Mouse (Mus musculus): ENCODE results near the gene Abcd4. TPM values are rescaled to one million over a fixed set of nuclear protein-coding genes. Genes with fewer than 3 reads are reported as not detected.

The Abcd4 gene
- polyA plus RNA-seq, 1 experiment, result 8.5 TPM

GRCm38 (mm10) chr12:84567576-84567975, 49.6 kb downstream of the Abcd4 start:
- no peaks in the 10 kb centered on the region for H3K79me3 ChIP-seq (ENCODE audit: low read depth)
- no peak overlapping the region for H3K4me3 ChIP-seq (ENCODE audit: insufficient read depth, poor library complexity, severe bottlenecking)
- H3K36me3 ChIP-seq (ENCODE audit: control insufficient read depth, insufficient read depth), result no peaks in the 10 kb centered on the region
- TF ChIP-seq FOSL1 (IDR thresholded peaks at IDR 0.05; ENCODE audit: insufficient read depth, low read length, poor library complexity, severe bottlenecking), result no peak
- no peak for TF ChIP-seq MAX (IDR thresholded peaks at IDR 0.05)
- no peak for TF ChIP-seq CTCF (IDR thresholded peaks at IDR 0.05; ENCODE audit: control insufficient read depth, insufficient read depth, insufficient read length)
- TF ChIP-seq USF1 (IDR thresholded peaks at IDR 0.05; ENCODE audit: low read depth), result no peak
- no peak for TF ChIP-seq MYOD1 (IDR thresholded peaks at IDR 0.05; ENCODE audit: control insufficient read depth, insufficient read length, low read depth)
- TF ChIP-seq MYOG (IDR thresholded peaks at IDR 0.05; ENCODE audit: control insufficient read depth, extremely low read depth, insufficient read length), result no peak
- no peak for TF ChIP-seq CEBPB (IDR thresholded peaks at IDR 0.05; ENCODE audit: low read depth)
- H3K27me3 ChIP-seq (ENCODE audit: control insufficient read depth, insufficient read depth, insufficient read length), result peaks cover 52% of the 10 kb centered on the region
- H3K79me2 ChIP-seq (ENCODE audit: control insufficient read depth, insufficient read depth), result no peaks in the 10 kb centered on the region
- H3ac ChIP-seq (ENCODE audit: control insufficient read depth, insufficient read length, low read depth), result no peak overlapping the region

GRCm38 (mm10) chr12:84562558-84562957, 54.7 kb downstream of the Abcd4 start:
- Histone ChIP-seq H3K79me2 (ENCODE audit: control insufficient read depth, insufficient read depth) (no peaks in the 10 kb centered on the region), H3K79me3 (ENCODE audit: low read depth) (no peaks in the 10 kb centered on the region), H3ac (ENCODE audit: control insufficient read depth, insufficient read length, low read depth) (no peak overlapping the region), H3K27me3 (ENCODE audit: control insufficient read depth, insufficient read depth, insufficient read length) (peaks cover 24% of the 10 kb centered on the region), H3K4me3 (ENCODE audit: insufficient read depth, poor library complexity, severe bottlenecking) (no peak overlapping the region), H3K36me3 (ENCODE audit: control insufficient read depth, insufficient read depth) (no peaks in the 10 kb centered on the region)
- no peak for TF ChIP-seq MAX (IDR thresholded peaks at IDR 0.05)
- TF ChIP-seq CTCF (IDR thresholded peaks at IDR 0.05; ENCODE audit: control insufficient read depth, insufficient read depth, insufficient read length), result no peak
- no peak for TF ChIP-seq FOSL1 (IDR thresholded peaks at IDR 0.05; ENCODE audit: insufficient read depth, low read length, poor library complexity, severe bottlenecking)
- TF ChIP-seq USF1 (IDR thresholded peaks at IDR 0.05; ENCODE audit: low read depth), result no peak

DNA sequence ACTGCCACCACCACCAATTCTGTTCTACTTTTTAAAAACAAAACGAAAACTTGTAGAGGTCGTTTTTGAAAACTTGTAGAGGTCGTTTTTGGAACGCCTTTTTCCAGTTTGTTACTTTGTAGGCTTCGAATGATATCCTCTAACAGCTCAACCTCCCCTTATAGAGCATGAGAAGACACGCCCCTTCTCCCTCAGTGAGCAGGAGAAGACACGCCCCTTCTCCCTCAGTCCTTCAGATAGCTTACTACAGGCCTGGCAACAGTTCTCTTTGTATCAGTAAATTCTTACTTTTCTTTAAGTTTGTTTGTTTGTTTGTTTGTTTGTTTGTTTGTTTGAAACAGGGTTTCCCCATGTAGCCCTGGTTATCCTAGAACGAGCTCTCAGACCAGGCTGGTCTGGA, 62.0 kb downstream of the Abcd4 start:
- Histone ChIP-seq H3K36me3 (ENCODE audit: control insufficient read depth, insufficient read depth) (no peaks in the 10 kb centered on the region), H3K79me3 (ENCODE audit: low read depth) (no peaks in the 10 kb centered on the region), H3K79me2 (ENCODE audit: control insufficient read depth, insufficient read depth) (no peaks in the 10 kb centered on the region), H3ac (ENCODE audit: control insufficient read depth, insufficient read length, low read depth) (no peak overlapping the region), H3K4me3 (ENCODE audit: insufficient read depth, poor library complexity, severe bottlenecking) (no peak overlapping the region), H3K27me3 (ENCODE audit: control insufficient read depth, insufficient read depth, insufficient read length) (peaks cover 18% of the 10 kb centered on the region)
- TF ChIP-seq MYOD1 (IDR thresholded peaks at IDR 0.05; ENCODE audit: control insufficient read depth, insufficient read length, low read depth) (no peak), CTCF (IDR thresholded peaks at IDR 0.05; ENCODE audit: control insufficient read depth, insufficient read depth, insufficient read length) (no peak), USF1 (IDR thresholded peaks at IDR 0.05; ENCODE audit: low read depth) (no peak), MYOG (IDR thresholded peaks at IDR 0.05; ENCODE audit: control insufficient read depth, extremely low read depth, insufficient read length) (no peak), CEBPB (IDR thresholded peaks at IDR 0.05; ENCODE audit: low read depth) (no peak), MAX (IDR thresholded peaks at IDR 0.05) (no peak)

Other genes starting within 250 kb of the Abcd4 start
- gene Entpd5, start 208.4 kb downstream of the Abcd4 start, polyA plus RNA-seq (2012; fragmentation: generic; extraction: Trizol), result 4.5 TPM
- gene Bbof1, start 208.3 kb downstream of the Abcd4 start, polyA plus RNA-seq (2012; fragmentation: generic; extraction: Trizol), result 0.25 TPM
- gene Rnf113a2, start 200.2 kb downstream of the Abcd4 start, polyA plus RNA-seq (2012; fragmentation: generic; extraction: Trizol), result 3.0 TPM
- 0.47 TPM for gene Aldh6a1, start 166.4 kb downstream of the Abcd4 start, polyA plus RNA-seq (2012; fragmentation: generic; extraction: Trizol)
- 2.8 TPM for gene Lin52, start 166.0 kb downstream of the Abcd4 start, polyA plus RNA-seq (2012; fragmentation: generic; extraction: Trizol)
- not detected for gene Vsx2, start 47.7 kb downstream of the Abcd4 start, polyA plus RNA-seq (2012; fragmentation: generic; extraction: Trizol)
- not detected for gene Vrtn, start 23.6 kb upstream of the Abcd4 start, polyA plus RNA-seq (2012; fragmentation: generic; extraction: Trizol)
- gene Syndig1l, start 81.4 kb upstream of the Abcd4 start, polyA plus RNA-seq (2012; fragmentation: generic; extraction: Trizol), result not detected
- gene Npc2, start 155.7 kb upstream of the Abcd4 start, polyA plus RNA-seq (2012; fragmentation: generic; extraction: Trizol), result 226 TPM
- 44.1 TPM for gene Isca2, start 155.8 kb upstream of the Abcd4 start, polyA plus RNA-seq (2012; fragmentation: generic; extraction: Trizol)

All from C2C12 (cell line).